Mouse (Mus musculus) thymus, adult 18-20 months (tissue): Measurements from ENCODE around the gene Id1.

Source experiments
- DNase-seq, 2 experiments: peaks; one replicate each; pipeline ENCODE4 v3.0.0; 2022; ENCODE audit warnings: mixed read lengths in 2 of 2

Gene Id1

GRCm38 (mm10) chr2:152756474-152757393 is 20.7 kb downstream of the Id1 start:
- DNase-seq, result no peak

DNA sequence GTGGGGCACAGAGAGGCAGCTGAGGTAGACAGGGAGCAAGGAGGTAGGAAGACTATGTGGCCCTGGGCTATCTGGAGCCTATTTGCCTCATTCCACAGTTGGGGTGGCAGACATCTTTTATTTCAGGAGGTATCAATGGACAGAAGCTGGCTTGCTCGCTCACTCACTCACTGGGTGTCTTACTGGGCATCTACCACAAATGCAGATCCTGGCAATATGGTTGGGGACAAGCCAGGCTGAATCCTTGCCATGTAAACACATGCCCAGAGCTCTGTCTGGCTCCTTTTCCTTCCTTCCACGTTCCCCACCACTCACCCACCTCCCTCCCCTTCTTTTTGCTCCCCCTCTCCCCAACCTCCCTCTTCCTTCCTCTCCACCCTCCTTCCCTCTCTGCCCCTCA is 21.4 kb downstream of the Id1 start:
- no peak for DNase-seq

DNA sequence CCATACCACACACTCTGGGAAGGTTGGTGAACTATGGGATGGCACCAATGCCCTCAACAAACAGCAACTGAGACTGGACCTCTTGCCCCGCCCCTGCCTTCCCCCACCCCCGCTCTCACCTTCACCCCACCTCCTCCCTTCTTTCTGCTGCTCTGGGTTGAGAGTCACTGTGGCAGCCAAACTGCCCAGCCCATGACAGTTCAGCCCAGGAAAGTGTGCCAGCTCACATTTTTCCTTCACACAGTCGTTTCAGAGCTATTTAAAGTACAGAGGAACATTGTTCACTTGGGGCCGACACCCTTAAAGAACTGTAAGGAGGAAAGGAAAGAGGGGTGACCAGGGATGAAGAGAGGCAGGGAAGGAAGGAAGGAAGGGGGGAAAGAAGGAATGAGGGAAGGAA is 22.3 kb downstream of the Id1 start:
- DNase-seq, result no peak

DNA sequence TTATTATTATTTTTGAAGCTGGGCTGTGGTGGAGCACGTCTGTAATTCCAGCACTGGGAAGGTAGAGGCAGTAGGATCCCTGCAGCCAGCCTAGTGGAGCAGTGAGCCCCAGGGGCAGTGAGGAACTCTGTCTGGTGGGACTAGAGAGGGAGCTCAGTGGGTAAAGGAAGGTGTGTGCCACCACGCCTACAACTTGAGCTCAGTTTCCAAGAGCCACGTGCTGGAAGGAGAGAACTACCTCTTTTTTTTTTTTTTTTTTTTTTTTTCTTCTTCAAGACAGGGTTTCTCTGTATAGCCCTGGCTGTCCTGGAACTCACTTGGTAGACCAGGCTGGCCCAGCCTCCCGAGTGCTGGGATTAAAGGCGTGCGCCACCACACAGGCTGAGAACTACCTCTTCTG is 27.3 kb downstream of the Id1 start:
- no peak for DNase-seq

DNA sequence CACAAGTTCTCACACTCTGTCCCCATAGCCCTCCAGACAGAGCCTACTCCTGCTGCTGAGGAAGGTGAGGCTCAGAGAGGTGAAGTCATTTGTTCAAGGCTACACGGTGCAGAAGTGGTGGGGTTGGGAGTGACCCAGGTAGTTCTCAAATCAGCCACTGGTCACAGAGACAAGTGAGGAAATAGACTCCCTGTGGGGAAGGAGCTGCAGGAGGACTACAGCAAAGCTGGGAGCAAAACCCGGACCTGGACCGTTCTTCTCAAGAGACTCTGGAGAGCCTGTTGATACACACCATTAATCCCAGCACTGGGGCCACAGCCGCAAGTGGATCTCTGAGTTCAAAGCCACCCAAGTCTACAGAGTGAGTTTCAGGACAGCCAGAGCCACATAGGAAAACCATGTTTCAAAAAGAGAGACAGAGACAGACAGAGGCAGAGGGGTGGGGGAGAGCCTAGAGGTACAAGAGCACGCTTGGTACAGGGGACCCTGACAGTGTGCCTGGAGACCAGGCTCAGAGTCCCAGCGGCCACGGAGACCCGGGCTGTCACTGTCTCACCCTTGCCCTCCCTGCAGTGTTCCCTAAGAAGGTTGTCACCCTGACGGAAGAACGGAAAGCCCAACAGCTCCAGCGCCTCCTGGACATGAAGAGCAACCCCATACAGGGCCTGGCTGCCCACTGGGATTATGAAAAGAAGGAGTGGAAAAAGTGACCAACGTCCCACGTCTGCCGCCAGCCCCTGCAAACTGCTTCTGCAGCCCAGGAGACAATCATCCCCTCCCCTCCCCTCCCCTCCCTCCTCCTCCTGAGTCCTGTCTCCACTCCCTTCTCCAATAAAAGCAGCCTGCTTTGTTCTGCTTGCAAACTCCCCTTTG is 28.4 kb downstream of the Id1 start:
- DNase-seq, result no peak

- no peak for DNase-seq
Observed at GRCm38 (mm10) chr2:152765045-152765674, 29.1 kb downstream of the Id1 start.

- peak; percentile 79 to 85 for DNase-seq
Observed at GRCm38 (mm10) chr2:152766387-152767123, 30.5 kb downstream of the Id1 start.

- peak in 1 of 2 experiments; percentile 50 for DNase-seq
Observed at GRCm38 (mm10) chr2:152767618-152768271, 31.7 kb downstream of the Id1 start.

- DNase-seq, result no peak
Observed at GRCm38 (mm10) chr2:152769677-152770076, 33.6 kb downstream of the Id1 start.

DNA sequence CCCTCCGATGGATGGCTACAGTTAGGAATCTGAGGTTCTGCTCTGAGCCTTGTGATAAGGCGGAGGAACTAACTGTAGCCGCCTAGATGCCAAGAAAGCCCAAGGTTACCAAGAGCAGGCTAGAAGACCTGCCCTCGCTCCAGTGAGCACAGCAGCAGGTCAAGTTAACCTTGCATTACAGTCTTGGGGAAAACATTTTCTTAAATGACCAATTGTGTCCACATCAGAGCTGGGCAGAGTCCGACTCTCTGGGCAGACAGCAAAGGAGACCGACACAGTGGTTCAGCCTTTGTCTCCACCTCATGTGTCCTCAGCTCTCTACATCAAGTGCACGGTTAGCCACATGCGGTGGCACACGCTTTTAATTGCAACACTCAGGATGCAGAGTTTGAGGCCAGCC is 35.5 kb downstream of the Id1 start:
- DNase-seq, result no peak

DNA sequence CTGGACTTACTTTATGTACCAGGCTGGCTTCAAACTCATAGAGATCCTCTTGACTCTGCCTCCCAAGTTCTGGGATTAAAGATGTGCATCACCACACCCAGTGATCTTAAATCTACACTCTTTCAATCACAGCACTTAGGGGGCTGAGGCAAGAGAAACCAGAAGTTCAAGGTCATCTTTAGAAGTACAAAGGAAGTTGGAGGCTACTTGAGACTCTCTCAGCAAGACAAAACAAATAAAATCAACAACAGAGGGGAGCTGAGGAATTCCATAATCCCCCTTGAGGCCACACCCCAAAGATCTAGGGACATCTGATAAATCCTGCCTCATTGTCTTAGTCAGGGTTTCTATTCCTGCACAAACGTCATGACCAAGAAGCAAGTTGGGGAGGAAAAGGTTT is 36.2 kb downstream of the Id1 start:
- no peak for DNase-seq

DNA sequence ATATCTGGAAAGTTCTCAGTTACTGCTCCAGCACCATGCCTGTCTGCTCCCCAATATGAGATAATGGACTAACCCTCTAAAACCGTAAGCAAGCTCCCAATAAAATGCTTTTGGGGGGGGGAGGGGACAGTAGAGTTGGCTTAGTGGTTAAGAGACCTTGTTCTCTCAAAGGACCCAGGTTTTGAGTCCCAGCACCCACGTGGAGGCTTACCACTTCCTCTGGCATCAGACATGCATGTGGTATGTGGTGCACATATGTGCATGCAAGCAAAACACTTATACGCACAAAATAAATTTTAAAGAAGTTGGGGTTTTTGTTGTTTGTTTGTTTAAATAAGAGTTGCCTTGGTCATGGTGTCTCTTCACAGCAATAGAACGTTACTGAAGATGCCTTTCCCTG is 39.3 kb downstream of the Id1 start:
- peak; percentile 53 to 74 for DNase-seq

GRCm38 (mm10) chr2:152776019-152776418 is 40.0 kb downstream of the Id1 start:
- no peak for DNase-seq

DNA sequence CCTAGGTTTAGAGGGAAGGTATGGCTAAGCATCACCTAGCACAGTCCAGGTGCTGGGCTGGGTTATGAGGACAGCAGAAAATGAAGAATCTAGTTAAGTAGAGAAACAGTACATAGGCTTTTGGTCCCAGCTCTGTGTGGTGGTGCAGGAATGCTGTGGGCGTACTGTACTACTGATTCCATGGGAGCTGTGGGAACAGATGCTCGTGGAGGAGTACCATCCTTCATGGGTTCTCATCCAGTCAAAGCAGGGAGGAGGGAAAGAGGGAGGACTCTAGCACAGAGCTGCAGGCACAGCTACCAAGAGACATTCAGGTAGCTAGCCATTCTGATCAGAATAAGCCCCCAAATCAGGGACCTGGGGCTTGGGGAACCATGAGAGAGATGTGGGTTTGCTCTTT is 40.4 kb downstream of the Id1 start:
- DNase-seq, result no peak

- DNase-seq, result no peak
Observed at GRCm38 (mm10) chr2:152777081-152777480, 41.0 kb downstream of the Id1 start.

DNA sequence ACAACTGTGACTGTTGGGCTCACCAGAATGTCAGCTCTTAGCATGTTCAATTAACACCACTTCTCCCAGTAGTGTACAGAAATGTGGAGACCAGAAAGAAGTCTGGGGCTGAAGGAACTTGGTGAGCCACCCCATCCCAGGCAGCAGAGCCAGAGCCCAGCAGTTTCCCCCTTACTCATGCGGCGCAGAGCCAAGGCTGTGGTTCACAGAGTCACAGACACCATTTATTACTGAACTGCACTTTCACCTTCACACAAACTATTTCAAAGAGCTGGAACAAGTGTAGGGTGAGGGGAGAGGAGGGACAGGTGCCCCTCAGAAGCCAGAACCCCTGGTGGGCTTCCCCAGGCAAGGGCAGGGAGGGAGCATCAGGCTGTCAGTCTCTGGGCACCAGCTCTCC is 44.4 kb downstream of the Id1 start:
- DNase-seq, result no peak

DNA sequence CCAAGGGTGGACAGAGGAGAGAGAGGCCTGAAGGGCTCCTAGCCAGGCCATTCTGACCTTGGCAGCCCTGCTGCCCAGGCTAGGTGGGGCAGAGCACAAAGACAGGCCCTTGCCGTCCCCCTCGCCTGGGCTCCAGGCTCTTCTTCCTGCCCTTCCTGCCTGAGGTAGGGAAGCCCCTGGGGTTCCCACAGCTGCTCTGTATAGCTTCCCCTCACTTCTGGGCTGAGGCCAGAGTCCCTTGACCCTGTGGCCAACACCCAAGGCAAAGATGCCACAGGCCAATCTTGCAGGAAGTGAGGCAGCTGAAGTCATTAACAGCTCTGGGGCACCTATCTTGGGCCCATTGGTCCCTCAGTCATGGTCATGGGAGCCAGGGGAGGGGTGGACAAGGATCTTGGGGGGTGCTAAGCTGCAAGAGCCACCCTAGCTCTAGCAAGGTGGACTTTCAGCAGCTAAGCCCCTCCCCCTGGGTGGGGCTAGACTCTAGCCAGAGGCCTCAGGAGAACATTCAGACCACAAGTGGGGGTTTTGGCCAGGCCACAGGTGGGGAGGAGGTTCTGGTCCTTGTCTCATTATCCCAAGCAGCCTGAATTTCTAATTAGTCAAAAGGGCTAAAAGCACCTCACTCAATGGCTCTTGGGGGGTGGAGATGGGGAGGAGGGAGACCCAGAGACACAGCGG is 45.1 kb downstream of the Id1 start:
- no peak for DNase-seq

DNA sequence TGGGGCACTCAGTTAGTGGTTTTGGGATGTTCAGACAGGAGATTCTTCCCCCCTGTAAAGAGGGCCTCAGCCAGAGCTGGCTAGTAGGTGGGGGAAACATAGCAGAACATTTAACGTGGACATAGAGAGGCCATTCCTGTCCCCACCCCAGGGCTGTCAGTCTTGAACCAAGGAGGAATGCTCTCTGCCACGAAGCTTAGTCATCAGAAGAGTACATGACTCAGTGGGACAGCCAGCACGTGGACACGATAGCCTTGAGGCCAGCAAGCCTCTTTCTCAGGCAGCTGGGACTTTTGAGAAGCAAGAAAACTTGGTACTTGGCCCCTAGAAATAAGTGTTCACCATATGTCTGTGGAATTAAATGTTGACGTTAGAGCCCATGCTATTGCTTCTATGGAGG is 46.6 kb downstream of the Id1 start:
- DNase-seq, result no peak

GRCm38 (mm10) chr2:152783241-152783640 is 47.2 kb downstream of the Id1 start:
- DNase-seq, result no peak

DNA sequence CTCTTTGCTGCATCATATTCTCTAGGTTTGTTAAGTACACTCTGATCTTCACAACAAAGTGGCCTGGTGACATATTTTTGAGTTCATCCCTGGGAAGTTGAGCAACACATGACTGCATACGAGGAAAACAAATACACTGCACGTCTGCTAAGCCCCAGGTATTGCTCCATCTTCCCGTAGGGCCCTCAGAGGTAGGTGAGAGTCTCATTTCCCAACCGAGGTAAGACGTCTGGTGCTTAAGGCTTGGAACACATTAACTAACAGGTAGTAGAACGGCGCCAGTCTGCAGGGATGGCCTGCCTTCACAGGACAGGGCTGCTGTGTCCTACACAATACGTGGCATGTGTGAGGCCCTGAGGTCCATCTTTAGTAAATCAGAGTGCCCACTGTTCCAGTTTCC is 48.6 kb downstream of the Id1 start:
- no peak for DNase-seq
